Mouse (Mus musculus): ENCODE data around the gene Trim45.

DNA sequence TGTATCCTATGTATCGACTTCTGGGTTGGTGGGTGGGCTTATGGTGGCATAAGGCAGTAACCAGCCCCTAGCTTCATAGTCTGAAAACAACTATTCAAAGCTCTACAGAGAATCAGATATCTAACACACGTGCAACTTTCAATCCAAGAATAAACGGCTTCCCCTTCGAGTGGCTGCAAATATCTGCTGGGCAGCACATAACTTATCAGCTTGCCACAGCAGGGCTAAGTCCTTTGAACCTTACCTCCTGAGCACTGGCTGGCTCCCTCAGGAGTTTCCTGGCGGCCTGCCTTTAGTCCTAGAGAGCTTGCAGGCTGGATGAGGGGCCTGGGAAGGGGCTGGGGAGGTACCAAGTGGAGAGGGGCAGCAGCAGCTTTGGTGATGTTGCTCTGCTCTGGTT, 39.0 kb downstream of the Trim45 start:
- TF ChIP-seq CTCF (IDR thresholded peaks at IDR 0.05; ENCODE audit: low read depth) (no peak), EP300 (IDR thresholded peaks at IDR 0.05; ENCODE audit: low read depth) (no peak)

Measured in heart, postnatal 0 days (tissue).